Mouse (Mus musculus): ENCODE results near the gene Ccdc14. TPM values are rescaled to one million over a fixed set of nuclear protein-coding genes. Genes with fewer than 3 reads are reported as not detected.

Ccdc14 gene
- polyA plus RNA-seq, 1 experiment from 2014 or later: 5.9 TPM

Other genes starting within 250 kb of the Ccdc14 start
- 12.2 and 14.3 TPM in 2 replicates for gene Kalrn, start 117.1 kb upstream of the Ccdc14 start, polyA plus RNA-seq (2014; fragmentation: Nextera tagmentation; extraction: Ambion mirVana)
- not detected in 2 replicates for gene Ropn1, start 40.7 kb upstream of the Ccdc14 start, polyA plus RNA-seq (2014; fragmentation: Nextera tagmentation; extraction: Ambion mirVana)
- 15.5 and 18.1 TPM in 2 replicates for gene Mylk, start 54.6 kb downstream of the Ccdc14 start, polyA plus RNA-seq (2014; fragmentation: Nextera tagmentation; extraction: Ambion mirVana)